Mouse (Mus musculus): ENCODE data around the gene Apool. TPM values are rescaled to one million over a fixed set of nuclear protein-coding genes. Genes with fewer than 3 reads are reported as not detected.
"Not testable (repeated sequence)": the region's sequence is repeated elsewhere in the genome, so short reads cannot be mapped to it uniquely, and the experiment has no call there.

Apool gene
- polyA plus RNA-seq, 1 experiment from 2014 or later: 61.6 TPM

- no peak overlapping the region for H3K4me3 ChIP-seq (ENCODE audit: low read depth, low read length)
- no peaks in the 10 kb centered on the region for H3K27me3 ChIP-seq (ENCODE audit: control insufficient read depth, insufficient read depth, low read length)
- DNase-seq (ENCODE audit: low spot score) (no peak), ATAC-seq (ENCODE audit: low FRiP score) (no peak)
- no peaks in the 10 kb centered on the region for H3K4me1 ChIP-seq (replicated peaks; ENCODE audit: control insufficient read depth, insufficient read depth, low read length)
- H3K4me2 ChIP-seq (replicated peaks; ENCODE audit: low read depth, low read length): no peak overlapping the region
- peaks cover 6% of the 10 kb centered on the region for H3K9me3 ChIP-seq (ENCODE audit: control insufficient read depth, low read length)
- 44% methylated on average over 4 of the region's 4 CpGs for WGBS
- no peaks in the 10 kb centered on the region for H3K36me3 ChIP-seq (ENCODE audit: control insufficient read depth, insufficient read depth, low read length)
- H3K9ac ChIP-seq (ENCODE audit: low read depth, low read length): no peak overlapping the region
- no peak overlapping the region for H3K27ac ChIP-seq (ENCODE audit: low read depth, low read length)
These were observed 57.3 kb downstream of the Apool start for GRCm38 (mm10) chrX:112368426-112368825.

- not testable (repeated sequence) for H3K36me3 ChIP-seq (ENCODE audit: control insufficient read depth, insufficient read depth, low read length); H3K4me1 ChIP-seq (replicated peaks; ENCODE audit: control insufficient read depth, insufficient read depth, low read length); H3K27me3 ChIP-seq (ENCODE audit: control insufficient read depth, insufficient read depth, low read length); H3K9ac ChIP-seq (ENCODE audit: low read depth, low read length); H3K27ac ChIP-seq (ENCODE audit: low read depth, low read length); H3K4me3 ChIP-seq (ENCODE audit: low read depth, low read length); H3K9me3 ChIP-seq (ENCODE audit: control insufficient read depth, low read length); H3K4me2 ChIP-seq (replicated peaks; ENCODE audit: low read depth, low read length)
- 86% methylated on average over 5 of the region's 5 CpGs for WGBS
- DNase-seq (ENCODE audit: low spot score): peak; percentile 50
- ATAC-seq (ENCODE audit: low FRiP score): peak; percentile 100
These were observed 59.7 kb downstream of the Apool start for GRCm38 (mm10) chrX:112370577-112371410.

DNA sequence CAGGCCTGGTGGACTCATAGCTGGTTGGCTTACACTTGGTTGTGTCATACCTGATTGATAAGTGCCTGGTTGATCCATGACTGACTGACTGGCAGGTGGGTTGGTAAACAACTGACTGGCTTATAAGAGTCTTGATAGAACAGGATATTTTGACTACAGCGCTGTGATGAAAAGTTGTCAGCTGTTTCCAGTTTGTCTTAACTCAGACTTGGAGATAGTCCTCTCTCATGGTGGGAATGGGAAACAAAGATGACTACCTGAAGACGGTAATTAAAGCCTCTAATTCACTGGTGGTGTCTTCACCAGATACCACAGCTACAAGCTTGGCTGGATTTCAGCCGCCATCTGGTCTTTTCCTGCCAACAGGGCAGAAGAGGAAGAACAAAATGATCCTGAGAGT, 95.5 kb downstream of the Apool start, which contains the start of gene Satl1:
TSS of gene Satl1 (minus strand) at position 101 of the 400 bp plus-strand sequence.
- Histone ChIP-seq H3K9ac (ENCODE audit: low read depth, low read length) (no peak within 1 kb of the TSS), H3K9me3 (ENCODE audit: control insufficient read depth, low read length) (no peaks in the 10 kb centered on the region), H3K4me1 (replicated peaks; ENCODE audit: control insufficient read depth, insufficient read depth, low read length) (no peaks in the 10 kb centered on the region), H3K27ac (ENCODE audit: low read depth, low read length) (no peak within 1 kb of the TSS), H3K4me3 (ENCODE audit: low read depth, low read length) (no peak within 1 kb of the TSS), H3K4me2 (replicated peaks; ENCODE audit: low read depth, low read length) (no peak within 1 kb of the TSS), H3K36me3 (ENCODE audit: control insufficient read depth, insufficient read depth, low read length) (no peaks in the 10 kb centered on the region), H3K27me3 (ENCODE audit: control insufficient read depth, insufficient read depth, low read length) (no peaks in the 10 kb centered on the region)
- DNase-seq (ENCODE audit: low spot score): no peak
- 81% methylated on average over 3 of the region's 3 CpGs for WGBS
- ATAC-seq (ENCODE audit: low FRiP score): no peak

DNA sequence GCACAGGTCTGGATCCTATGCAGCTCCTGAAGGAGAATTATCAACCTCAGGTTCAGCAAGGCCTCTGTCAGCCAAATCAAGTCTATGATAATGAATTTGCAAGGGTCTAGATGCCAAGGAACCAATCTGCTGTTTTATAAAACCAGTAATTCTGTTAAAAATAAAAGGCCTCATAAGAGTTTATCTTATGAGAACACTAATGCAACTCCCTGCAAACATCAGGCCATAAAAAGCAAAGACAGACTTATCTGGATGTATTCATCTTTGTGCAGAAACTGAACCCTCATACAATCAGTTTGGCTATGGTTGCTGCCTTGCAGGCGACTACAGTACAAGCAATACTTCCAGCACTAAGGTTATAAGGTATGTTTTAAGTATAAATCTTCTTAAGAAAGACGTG, 101.2 kb downstream of the Apool start:
- Histone ChIP-seq H3K27me3 (ENCODE audit: control insufficient read depth, insufficient read depth, low read length) (no peaks in the 10 kb centered on the region), H3K27ac (ENCODE audit: low read depth, low read length) (no peak overlapping the region), H3K9ac (ENCODE audit: low read depth, low read length) (no peak overlapping the region), H3K4me3 (ENCODE audit: low read depth, low read length) (no peak overlapping the region), H3K36me3 (ENCODE audit: control insufficient read depth, insufficient read depth, low read length) (no peaks in the 10 kb centered on the region), H3K9me3 (ENCODE audit: control insufficient read depth, low read length) (no peaks in the 10 kb centered on the region), H3K4me1 (replicated peaks; ENCODE audit: control insufficient read depth, insufficient read depth, low read length) (no peaks in the 10 kb centered on the region), H3K4me2 (replicated peaks; ENCODE audit: low read depth, low read length) (no peak overlapping the region)
- ATAC-seq (ENCODE audit: low FRiP score) (no peak), DNase-seq (ENCODE audit: low spot score) (no peak)
- whole genome bisulfite sequencing: 72% methylated on average over 2 of the region's 2 CpGs

Other genes with a start within 250 kb of the Apool start
- 0.13 and 0.29 TPM in 2 replicates for gene 4933403O08Rik, start 72.3 kb upstream of the Apool start, polyA plus RNA-seq (2014; fragmentation: Nextera tagmentation; extraction: Ambion mirVana)
- gene Satl1, start 95.4 kb downstream of the Apool start, polyA plus RNA-seq (2014; fragmentation: Nextera tagmentation; extraction: Ambion mirVana): not detected in 2 replicates
- not detected in 2 replicates for gene 2010106E10Rik, start 183.9 kb downstream of the Apool start, polyA plus RNA-seq (2014; fragmentation: Nextera tagmentation; extraction: Ambion mirVana)

Data from hindbrain, embryonic 11.5 days (tissue).